Comparison of ENCODE assay signal across 8 mouse cellular contexts in the genomic region with DNA sequence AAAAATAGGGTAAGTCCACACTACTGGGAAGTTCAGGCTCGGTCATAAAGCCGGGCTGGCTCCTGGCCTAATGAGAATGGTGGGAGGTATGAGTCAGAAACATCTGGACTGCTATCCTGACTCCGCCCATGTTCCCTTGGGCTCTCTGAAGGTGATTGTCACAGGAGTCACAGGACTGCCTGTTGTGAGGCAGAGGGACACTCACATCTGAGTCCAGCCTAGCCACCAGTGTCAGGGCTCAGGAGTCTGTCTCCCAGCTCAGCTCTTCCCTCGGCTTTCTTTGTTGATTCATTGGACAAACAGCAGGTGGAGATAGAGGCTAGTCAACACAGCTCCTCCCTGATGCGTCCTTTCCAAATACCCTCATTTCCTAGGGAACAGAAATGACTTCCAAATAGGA. TPM values are rescaled to one million over a fixed set of nuclear protein-coding genes. Genes with fewer than 3 reads are reported as not detected.
DNase-seq lines count a peak whose midpoint lies in the region; ATAC-seq and TF ChIP-seq lines count a peak whose summit lies in the region.

No protein-coding gene starts in this region.

- no peak overlapping the region for H3K27ac ChIP-seq in layer of hippocampus, adult 2 months

- no peak for DNase-seq in layer of hippocampus, adult 2 months (ENCODE audit: low spot score in 2 of 2)
- no peak for DNase-seq in layer of hippocampus, postnatal 36 days
- DNase-seq in ZHBTc4 (ENCODE audit: low read depth, low spot score) = peak; percentile 60
- peak; percentile 28 for DNase-seq in forelimb bud, embryonic 11.5 days (ENCODE audit: low read depth, low spot score)
- no peak for DNase-seq in cerebellum, adult 9-11 months
- DNase-seq in layer of hippocampus, adult 11-12 months (ENCODE audit: low spot score) = no peak

- TF ChIP-seq CTCF in layer of hippocampus, adult 2 months (conservative IDR thresholded peaks at IDR 0.05) = peak; percentile 66

- ATAC-seq in megakaryocyte progenitor cell, adult 5-6 weeks (replicated peaks; ENCODE audit: poor library complexity) = peak; percentile 40
- no peak for ATAC-seq in erythroblast, adult 5-6 weeks (replicated peaks; ENCODE audit: low FRiP score, poor library complexity, severe bottlenecking)

- H3K4me3 ChIP-seq in layer of hippocampus, adult 2 months = no peak overlapping the region

RNA-seq across cellular contexts. Expression of a gene that starts 4.1 kb away (rescaled TPM):
- not detected for total RNA-seq in layer of hippocampus, adult 2 months (2021)
- under 1 TPM; 0.32 to 0.66 TPM for total RNA-seq in layer of hippocampus, postnatal 36 days (2021)
- 2.0 and 3.5 TPM in 2 replicates for total RNA-seq in megakaryocyte progenitor cell, adult 5-6 weeks (2015)
- 1.1 and 1.9 TPM in 2 replicates for total RNA-seq in megakaryocyte progenitor cell, adult 5-6 weeks (2017)
- total RNA-seq in erythroblast, adult 5-6 weeks (2015; ENCODE audit: low replicate concordance) = 1.7 TPM in 1 of 2 replicates, not detected in the other
- 0.34 TPM in 1 of 2 replicates, not detected in the other for total RNA-seq in erythroblast, adult 5-6 weeks (2017; ENCODE audit: low replicate concordance)

RNA-seq across cellular contexts. Expression of a gene that starts 19.7 kb away (rescaled TPM):
- total RNA-seq in layer of hippocampus, adult 2 months (2021) = under 1 TPM; 0.64 to 0.72 TPM
- total RNA-seq in layer of hippocampus, postnatal 36 days (2021) = under 1 TPM; 0.50 to 0.73 TPM
- total RNA-seq in megakaryocyte progenitor cell, adult 5-6 weeks (2015) = 86.0 and 93.4 TPM in 2 replicates
- 294 and 316 TPM in 2 replicates for total RNA-seq in megakaryocyte progenitor cell, adult 5-6 weeks (2017)
- total RNA-seq in erythroblast, adult 5-6 weeks (2015; ENCODE audit: low replicate concordance) = 15.8 and 24.9 TPM in 2 replicates
- total RNA-seq in erythroblast, adult 5-6 weeks (2017; ENCODE audit: low replicate concordance) = 58.3 and 60.0 TPM in 2 replicates

RNA-seq across cellular contexts. Expression of a gene that starts 26.8 kb away (rescaled TPM):
- 1 to 10 TPM; 1.0 to 2.0 TPM for total RNA-seq in layer of hippocampus, adult 2 months (2021)
- 1 to 10 TPM in 1 of 2 experiments, under 1 TPM in 1; 0.92 to 1.1 TPM for total RNA-seq in layer of hippocampus, postnatal 36 days (2021)
- total RNA-seq in megakaryocyte progenitor cell, adult 5-6 weeks (2015) = 27.4 and 27.5 TPM in 2 replicates
- 17.5 and 20.6 TPM in 2 replicates for total RNA-seq in megakaryocyte progenitor cell, adult 5-6 weeks (2017)
- total RNA-seq in erythroblast, adult 5-6 weeks (2015; ENCODE audit: low replicate concordance) = 19.8 and 26.8 TPM in 2 replicates
- 17.1 and 19.9 TPM in 2 replicates for total RNA-seq in erythroblast, adult 5-6 weeks (2017; ENCODE audit: low replicate concordance)

RNA-seq across cellular contexts. Expression of a gene that starts 30.8 kb away (rescaled TPM):
- not detected for total RNA-seq in layer of hippocampus, adult 2 months (2021)
- not detected for total RNA-seq in layer of hippocampus, postnatal 36 days (2021)
- 4.4 and 4.7 TPM in 2 replicates for total RNA-seq in megakaryocyte progenitor cell, adult 5-6 weeks (2015)
- total RNA-seq in megakaryocyte progenitor cell, adult 5-6 weeks (2017) = 1.7 and 4.0 TPM in 2 replicates
- not detected in 2 replicates for total RNA-seq in erythroblast, adult 5-6 weeks (2015; ENCODE audit: low replicate concordance)
- total RNA-seq in erythroblast, adult 5-6 weeks (2017; ENCODE audit: low replicate concordance) = 3.2 and 5.0 TPM in 2 replicates

Comparison
In these comparisons a context has a peak if more than half of its experiments do, and no peak if none do; other contexts are left out.
1. DNase-seq: peak in ZHBTc4 (single experiment) and forelimb bud, embryonic 11.5 days (single experiment); none in layer of hippocampus, adult 2 months (0 of 2), layer of hippocampus, postnatal 36 days (0 of 2), cerebellum, adult 9-11 months (single experiment) and layer of hippocampus, adult 11-12 months (single experiment).
2. RNA of a gene that starts 19.7 kb away (total RNA-seq): 86.0 to 316 TPM in megakaryocyte progenitor cell, adult 5-6 weeks and 15.8 to 60.0 TPM in erythroblast, adult 5-6 weeks; 0.50 to 0.73 TPM in layer of hippocampus, postnatal 36 days and 0.64 to 0.72 TPM in layer of hippocampus, adult 2 months; every median in the first group is over 4 times any median in the second.
3. RNA of a gene that starts 26.8 kb away (total RNA-seq): 17.5 to 27.5 TPM in megakaryocyte progenitor cell, adult 5-6 weeks and 17.1 to 26.8 TPM in erythroblast, adult 5-6 weeks; 1.0 to 2.0 TPM in layer of hippocampus, adult 2 months and 0.92 to 1.1 TPM in layer of hippocampus, postnatal 36 days; every median in the first group is over 4 times any median in the second.